Mouse (Mus musculus) hindbrain, postnatal 0 days (tissue): ENCODE results near the gene Pirt. TPM values are rescaled to one million over a fixed set of nuclear protein-coding genes. Genes with fewer than 3 reads are reported as not detected.

Experiments
- ATAC-seq: fragments of 200-750 bp; cut with Nextera tagmentation; 2 replicates; pipeline ENCODE4 v1.8.0; 2017; ENCODE audit warnings: mild to moderate bottlenecking, moderate TSS enrichment, moderate library complexity
- DNase-seq: peaks from one replicate; pipeline ENCODE4 v3.0.0-alpha.2; 2015; ENCODE audit warnings: low spot score
- H3K27ac ChIP-seq: fragments of 300-500 bp; sonication (generic); 2 replicates; pipeline ENCODE4 v1.5.1; 2014; ENCODE audit warnings: mild to moderate bottlenecking
- H3K27me3 ChIP-seq: fragments of 300-500 bp; sonication (generic); 2 replicates; pipeline ENCODE4 v1.6.1; 2014; ENCODE audit warnings: low read length, mixed read lengths; ENCODE audit not compliant: insufficient read depth
- H3K36me3 ChIP-seq: fragments of 300-500 bp; sonication (generic); 2 replicates; pipeline ENCODE4 v1.6.1; 2014; ENCODE audit warnings: low read length, mixed read lengths; ENCODE audit not compliant: insufficient read depth
- H3K4me1 ChIP-seq: fragments of 300-500 bp; sonication (generic); 2 replicates; pipeline ENCODE4 v1.6.1; 2014; ENCODE audit warnings: antibody characterized with exemption, low read length, mixed read lengths; ENCODE audit not compliant: insufficient read depth
- H3K4me2 ChIP-seq: fragments of 300-500 bp; sonication (generic); 2 replicates; pipeline ENCODE4 v1.6.1; 2014; ENCODE audit warnings: low read depth, mild to moderate bottlenecking, low read length, moderate library complexity, mixed read lengths
- H3K4me3 ChIP-seq: fragments of 300-500 bp; sonication (generic); 2 replicates; pipeline ENCODE4 v1.5.1; 2014; ENCODE audit warnings: low read length
- H3K9ac ChIP-seq: fragments of 300-500 bp; sonication (generic); replicated peaks from 2 replicates; pipeline ENCODE4 v1.6.1; 2014; ENCODE audit warnings: mild to moderate bottlenecking, low read length, moderate library complexity, mixed read lengths
- H3K9me3 ChIP-seq: fragments of 300-500 bp; sonication (generic); 2 replicates; pipeline ENCODE4 v1.6.1; 2016; ENCODE audit warnings: low read length, mixed read lengths
- CTCF ChIP-seq: IDR thresholded peaks from 2 replicates; pipeline ENCODE4 v1.5.1; 2016; ENCODE audit warnings: antibody characterized with exemption, control low read depth, low read depth
- WGBS: fragments of 180-500 bp; shearing (Covaris S2); extraction: QIAGEN DNeasy Blood & Tissue Kit; methylation state at CpG from one replicate; pipeline ENCODE4 v1.1.7; 2014; 5-methylcytosine and 5-hydroxymethylcytosine counted together
- polyA plus RNA-seq: library from polyadenylated mRNA; unstranded; fragments of >200 nt; fragmentation: Nextera tagmentation; extraction: Ambion mirVana; gene quantifications from 2 replicates; pipeline ENCODE4 v1.2.1, GENCODE M21; 2015
- total RNA-seq: library from RNA; depleted of rRNA; stranded (reverse); fragments of >200 nt; gene quantifications from 2 replicates; pipeline ENCODE4 v1.2.3, GENCODE M21; 2014; rRNA removed

Gene Pirt
- total and polyA plus RNA-seq, 2 experiments from 2014 or later = 1.2 to 2.1 TPM

GRCm38 (mm10) chr11:66966500-66967116 is 54.8 kb downstream of the Pirt start:
- WGBS = 29% methylated on average over 7 of the region's 7 CpGs
- H3K27ac ChIP-seq = no peak overlapping the region
- no peaks in the 10 kb centered on the region for H3K4me1 ChIP-seq
- no peaks in the 10 kb centered on the region for H3K36me3 ChIP-seq
- TF ChIP-seq CTCF = no peak
- no peak overlapping the region for H3K4me3 ChIP-seq
- H3K9ac ChIP-seq = no peak overlapping the region
- no peaks in the 10 kb centered on the region for H3K27me3 ChIP-seq
- H3K9me3 ChIP-seq = no peaks in the 10 kb centered on the region
- no peak overlapping the region for H3K4me2 ChIP-seq
- DNase-seq = no peak
- no peak for ATAC-seq

GRCm38 (mm10) chr11:66968575-66968974 is 56.8 kb downstream of the Pirt start:
- no peaks in the 10 kb centered on the region for H3K27me3 ChIP-seq
- no peak overlapping the region for H3K4me2 ChIP-seq
- ATAC-seq = no peak
- no peak overlapping the region for H3K4me3 ChIP-seq
- H3K36me3 ChIP-seq = no peaks in the 10 kb centered on the region
- no peaks in the 10 kb centered on the region for H3K9me3 ChIP-seq
- no peak overlapping the region for H3K9ac ChIP-seq
- H3K4me1 ChIP-seq = no peaks in the 10 kb centered on the region
- no peak for TF ChIP-seq CTCF
- WGBS = 89% methylated on average over 1 of the region's 1 CpGs
- DNase-seq = no peak
- no peak overlapping the region for H3K27ac ChIP-seq

- H3K27ac ChIP-seq = no peak overlapping the region
- H3K4me2 ChIP-seq = no peak overlapping the region
- TF ChIP-seq CTCF = no peak
- ATAC-seq (no peak), DNase-seq (no peak)
- 88% methylated on average over 3 of the region's 3 CpGs for WGBS
- no peaks in the 10 kb centered on the region for H3K4me1 ChIP-seq
- H3K9me3 ChIP-seq = peaks cover 4% of the 10 kb centered on the region; the same call in 1 of the 2 replicates
- H3K9ac ChIP-seq = no peak overlapping the region
- H3K4me3 ChIP-seq = no peak overlapping the region
- no peaks in the 10 kb centered on the region for H3K36me3 ChIP-seq
- H3K27me3 ChIP-seq = no peaks in the 10 kb centered on the region
These were observed 61.7 kb downstream of the Pirt start for GRCm38 (mm10) chr11:66973507-66973906.

- Histone ChIP-seq H3K4me3 (no peak overlapping the region), H3K27ac (no peak overlapping the region), H3K4me1 (no peaks in the 10 kb centered on the region), H3K9ac (no peak overlapping the region), H3K4me2 (no peak overlapping the region), H3K9me3 (peaks cover 4% of the 10 kb centered on the region; the same call in 1 of the 2 replicates), H3K27me3 (no peaks in the 10 kb centered on the region), H3K36me3 (no peaks in the 10 kb centered on the region)
- no peak for TF ChIP-seq CTCF
- no peak for DNase-seq
- 94% methylated on average over 7 of the region's 7 CpGs for WGBS
- no peak for ATAC-seq
These were observed 64.0 kb downstream of the Pirt start for GRCm38 (mm10) chr11:66975606-66976330.

Other genes with a start within 250 kb of the Pirt start
- gene Tmem238l, start 44.7 kb downstream of the Pirt start, total RNA-seq = not detected in 2 replicates
- gene Tmem238l, start 44.7 kb downstream of the Pirt start, polyA plus RNA-seq = not detected in 2 replicates
- gene Tmem220, start 113.2 kb downstream of the Pirt start, total RNA-seq = 0.26 TPM in 1 of 2 replicates, not detected in the other
- gene Tmem220, start 113.2 kb downstream of the Pirt start, polyA plus RNA-seq = 0.97 and 1.1 TPM in 2 replicates
- 15.6 and 18.9 TPM in 2 replicates for gene Adprm, start 140.6 kb downstream of the Pirt start, total RNA-seq
- 25.3 and 29.5 TPM in 2 replicates for gene Adprm, start 140.6 kb downstream of the Pirt start, polyA plus RNA-seq
- gene Sco1, start 140.7 kb downstream of the Pirt start, total RNA-seq = 11.0 and 13.8 TPM in 2 replicates
- gene Sco1, start 140.7 kb downstream of the Pirt start, polyA plus RNA-seq = 13.6 and 14.9 TPM in 2 replicates
- gene Myh3, start 166.3 kb downstream of the Pirt start, total RNA-seq = 1.1 and 3.0 TPM in 2 replicates
- gene Myh3, start 166.3 kb downstream of the Pirt start, polyA plus RNA-seq = 0.25 and 0.35 TPM in 2 replicates